Mouse (Mus musculus) hindbrain, embryonic 15.5 days (tissue): Measurements from ENCODE around the gene Nup54. TPM values are rescaled to one million over a fixed set of nuclear protein-coding genes. Genes with fewer than 3 reads are reported as not detected.

Experiments used
- ATAC-seq: fragments of 200-750 bp; cut with Nextera tagmentation; 2 replicates; pipeline ENCODE4 v1.8.0; 2017; ENCODE audit warnings: low read depth, moderate number of reproducible peaks, moderate TSS enrichment; ENCODE audit not compliant: low FRiP score
- H3K27ac ChIP-seq: fragments of 300-500 bp; sonication (generic); replicated peaks from 2 replicates; pipeline ENCODE4 v1.5.1; 2015; ENCODE audit warnings: mild to moderate bottlenecking, inconsistent platforms
- H3K27me3 ChIP-seq: fragments of 300-500 bp; sonication (generic); 2 replicates; pipeline ENCODE4 v1.6.1; 2015; ENCODE audit warnings: control low read depth, inconsistent platforms
- H3K36me3 ChIP-seq: fragments of 300-500 bp; sonication (generic); 2 replicates; pipeline ENCODE4 v1.6.1; 2015; ENCODE audit warnings: control low read depth, inconsistent platforms
- H3K4me1 ChIP-seq: fragments of 300-500 bp; sonication (generic); replicated peaks from 2 replicates; pipeline ENCODE4 v1.6.1; 2015; ENCODE audit warnings: control low read depth, inconsistent platforms
- H3K4me2 ChIP-seq: fragments of 300-500 bp; sonication (generic); 2 replicates; pipeline ENCODE4 v1.6.1; 2015; ENCODE audit warnings: moderate library complexity, mild to moderate bottlenecking, inconsistent platforms
- H3K4me3 ChIP-seq: fragments of 300-500 bp; sonication (generic); 2 replicates; pipeline ENCODE4 v1.5.1; 2015; ENCODE audit warnings: mild to moderate bottlenecking, inconsistent platforms
- H3K9ac ChIP-seq: fragments of 300-500 bp; sonication (generic); 2 replicates; pipeline ENCODE4 v1.6.1; 2015; ENCODE audit warnings: inconsistent platforms
- H3K9me3 ChIP-seq: fragments of 300-500 bp; sonication (generic); 2 replicates; pipeline ENCODE4 v1.6.1; 2016; ENCODE audit warnings: control low read depth, inconsistent platforms
- WGBS: fragments of 180-500 bp; shearing (Covaris S2); methylation state at CpG from one replicate; pipeline ENCODE4 v1.1.7; 2015; 5-methylcytosine and 5-hydroxymethylcytosine counted together
- polyA plus RNA-seq: library from polyadenylated mRNA; unstranded; fragments of >200 nt; fragmentation: Nextera tagmentation; extraction: Ambion mirVana; gene quantifications from 2 replicates; pipeline ENCODE4 v1.2.1, GENCODE M21; 2015

The Nup54 gene
- polyA plus RNA-seq, 1 experiment from 2014 or later: 50.5 TPM

GRCm38 (mm10) chr5:92445016-92445415 is 10.0 kb upstream of the Nup54 start:
- H3K4me1 ChIP-seq: no peaks in the 10 kb centered on the region
- ATAC-seq: no peak
- H3K36me3 ChIP-seq: peaks cover 61% of the 10 kb centered on the region
- H3K27ac ChIP-seq: no peak overlapping the region
- no peak overlapping the region for H3K4me2 ChIP-seq
- H3K27me3 ChIP-seq: no peaks in the 10 kb centered on the region
- H3K9me3 ChIP-seq: no peaks in the 10 kb centered on the region
- no peak overlapping the region for H3K9ac ChIP-seq
- no peak overlapping the region for H3K4me3 ChIP-seq
- 90% methylated on average over 2 of the region's 2 CpGs for WGBS

GRCm38 (mm10) chr5:92442914-92443313 is 7.9 kb upstream of the Nup54 start:
- no peak for ATAC-seq
- H3K27ac ChIP-seq: no peak overlapping the region
- H3K36me3 ChIP-seq: peaks cover 43% of the 10 kb centered on the region
- no peaks in the 10 kb centered on the region for H3K9me3 ChIP-seq
- H3K4me3 ChIP-seq: no peak overlapping the region
- H3K4me1 ChIP-seq: no peaks in the 10 kb centered on the region
- 91% methylated on average over 7 of the region's 7 CpGs for WGBS
- H3K4me2 ChIP-seq: no peak overlapping the region
- H3K9ac ChIP-seq: no peak overlapping the region
- H3K27me3 ChIP-seq: no peaks in the 10 kb centered on the region

- 84% methylated on average over 5 of the region's 5 CpGs for WGBS
- no peak overlapping the region for H3K27ac ChIP-seq
- no peaks in the 10 kb centered on the region for H3K9me3 ChIP-seq
- H3K4me2 ChIP-seq: no peak overlapping the region
- no peak overlapping the region for H3K4me3 ChIP-seq
- H3K9ac ChIP-seq: no peak overlapping the region
- H3K27me3 ChIP-seq: no peaks in the 10 kb centered on the region
- ATAC-seq: no peak
- no peaks in the 10 kb centered on the region for H3K4me1 ChIP-seq
- peaks cover 29% of the 10 kb centered on the region for H3K36me3 ChIP-seq
Measured at GRCm38 (mm10) chr5:92441494-92441893, 6.5 kb upstream of the Nup54 start.

GRCm38 (mm10) chr5:92438540-92438939 is 3.5 kb upstream of the Nup54 start:
- Histone ChIP-seq H3K9me3 (no peaks in the 10 kb centered on the region), H3K27ac (no peak overlapping the region), H3K36me3 (peaks cover 6% of the 10 kb centered on the region), H3K4me3 (no peak overlapping the region), H3K9ac (no peak overlapping the region), H3K4me2 (no peak overlapping the region), H3K27me3 (no peaks in the 10 kb centered on the region), H3K4me1 (peaks cover 10% of the 10 kb centered on the region)
- 89% methylated on average over 8 of the region's 8 CpGs for WGBS
- ATAC-seq: no peak

- WGBS: 0% methylated on average over 36 of the region's 39 CpGs
- Histone ChIP-seq H3K4me3 (peak overlapping the region; percentile 85), H3K9me3 (no peaks in the 10 kb centered on the region), H3K4me1 (peaks cover 21% of the 10 kb centered on the region), H3K27me3 (no peaks in the 10 kb centered on the region), H3K4me2 (peak overlapping the region; percentile 84), H3K9ac (peak overlapping the region; percentile 83), H3K27ac (peak overlapping the region; percentile 77), H3K36me3 (0 out of 2 replicates have a peak, but pooled peaks cover 4% of the 10 kb centered on the region)
- no peak for ATAC-seq
Measured at GRCm38 (mm10) chr5:92434571-92434985, 441 bp downstream of the Nup54 start.

GRCm38 (mm10) chr5:92434070-92434469 is 949 bp downstream of the Nup54 start:
- Histone ChIP-seq H3K36me3 (peaks cover 6% of the 10 kb centered on the region; the same call in 1 of the 2 replicates), H3K4me3 (peak overlapping the region; percentile 85), H3K4me1 (peaks cover 21% of the 10 kb centered on the region), H3K27me3 (no peaks in the 10 kb centered on the region), H3K4me2 (peak overlapping the region; percentile 84), H3K27ac (no peak overlapping the region), H3K9me3 (no peaks in the 10 kb centered on the region), H3K9ac (peak overlapping the region; percentile 83)
- WGBS: 2% methylated on average over 12 of the region's 12 CpGs
- ATAC-seq: no peak

GRCm38 (mm10) chr5:92431611-92432010 is 3.4 kb downstream of the Nup54 start:
- H3K36me3 ChIP-seq: peaks cover 28% of the 10 kb centered on the region
- no peak overlapping the region for H3K4me2 ChIP-seq
- H3K9ac ChIP-seq: no peak overlapping the region
- H3K4me3 ChIP-seq: no peak overlapping the region
- no peak for ATAC-seq
- 74% methylated on average over 7 of the region's 7 CpGs for WGBS
- H3K27me3 ChIP-seq: no peaks in the 10 kb centered on the region
- peaks cover 21% of the 10 kb centered on the region for H3K4me1 ChIP-seq
- no peaks in the 10 kb centered on the region for H3K9me3 ChIP-seq
- no peak overlapping the region for H3K27ac ChIP-seq

DNA sequence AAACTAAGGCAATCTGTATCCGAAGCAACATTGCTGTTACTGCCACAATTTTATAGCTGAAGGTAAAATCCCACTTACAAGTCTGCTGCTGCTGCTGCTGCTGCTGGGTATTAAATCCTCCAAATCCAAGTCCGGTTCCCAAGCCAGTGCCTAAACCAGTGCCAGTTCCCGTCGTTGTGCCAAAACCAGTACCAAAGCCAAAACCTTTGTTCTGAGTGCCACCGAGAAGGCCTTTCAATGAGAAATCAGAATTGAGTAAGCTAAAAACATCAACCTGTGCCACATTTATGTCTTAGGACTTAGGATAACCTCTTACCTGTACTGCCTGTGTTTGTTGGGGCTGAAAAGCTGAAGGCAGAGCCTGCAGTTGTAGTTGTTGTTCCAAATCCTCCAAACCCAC is 4.3 kb downstream of the Nup54 start:
- no peaks in the 10 kb centered on the region for H3K9me3 ChIP-seq
- no peak overlapping the region for H3K27ac ChIP-seq
- peaks cover 31% of the 10 kb centered on the region for H3K36me3 ChIP-seq
- ATAC-seq: no peak
- peaks cover 21% of the 10 kb centered on the region for H3K4me1 ChIP-seq
- H3K9ac ChIP-seq: no peak overlapping the region
- no peaks in the 10 kb centered on the region for H3K27me3 ChIP-seq
- no peak overlapping the region for H3K4me2 ChIP-seq
- 85% methylated on average over 5 of the region's 5 CpGs for WGBS
- no peak overlapping the region for H3K4me3 ChIP-seq

GRCm38 (mm10) chr5:92424126-92424525 is 10.9 kb downstream of the Nup54 start:
- Histone ChIP-seq H3K36me3 (peaks cover 86% of the 10 kb centered on the region), H3K27me3 (no peaks in the 10 kb centered on the region), H3K27ac (no peak overlapping the region), H3K4me1 (no peaks in the 10 kb centered on the region), H3K4me3 (no peak overlapping the region), H3K9me3 (no peaks in the 10 kb centered on the region), H3K9ac (no peak overlapping the region), H3K4me2 (no peak overlapping the region)
- no peak for ATAC-seq
- 96% methylated on average over 11 of the region's 11 CpGs for WGBS

GRCm38 (mm10) chr5:92413982-92414375 is 21.0 kb downstream of the Nup54 start:
- H3K9me3 ChIP-seq: no peaks in the 10 kb centered on the region
- no peak overlapping the region for H3K9ac ChIP-seq
- no peak overlapping the region for H3K27ac ChIP-seq
- no peaks in the 10 kb centered on the region for H3K27me3 ChIP-seq
- no peak for ATAC-seq
- no peak overlapping the region for H3K4me3 ChIP-seq
- no peak overlapping the region for H3K4me2 ChIP-seq
- H3K36me3 ChIP-seq: peaks cover 41% of the 10 kb centered on the region
- 93% methylated on average over 8 of the region's 8 CpGs for WGBS
- H3K4me1 ChIP-seq: no peaks in the 10 kb centered on the region

DNA sequence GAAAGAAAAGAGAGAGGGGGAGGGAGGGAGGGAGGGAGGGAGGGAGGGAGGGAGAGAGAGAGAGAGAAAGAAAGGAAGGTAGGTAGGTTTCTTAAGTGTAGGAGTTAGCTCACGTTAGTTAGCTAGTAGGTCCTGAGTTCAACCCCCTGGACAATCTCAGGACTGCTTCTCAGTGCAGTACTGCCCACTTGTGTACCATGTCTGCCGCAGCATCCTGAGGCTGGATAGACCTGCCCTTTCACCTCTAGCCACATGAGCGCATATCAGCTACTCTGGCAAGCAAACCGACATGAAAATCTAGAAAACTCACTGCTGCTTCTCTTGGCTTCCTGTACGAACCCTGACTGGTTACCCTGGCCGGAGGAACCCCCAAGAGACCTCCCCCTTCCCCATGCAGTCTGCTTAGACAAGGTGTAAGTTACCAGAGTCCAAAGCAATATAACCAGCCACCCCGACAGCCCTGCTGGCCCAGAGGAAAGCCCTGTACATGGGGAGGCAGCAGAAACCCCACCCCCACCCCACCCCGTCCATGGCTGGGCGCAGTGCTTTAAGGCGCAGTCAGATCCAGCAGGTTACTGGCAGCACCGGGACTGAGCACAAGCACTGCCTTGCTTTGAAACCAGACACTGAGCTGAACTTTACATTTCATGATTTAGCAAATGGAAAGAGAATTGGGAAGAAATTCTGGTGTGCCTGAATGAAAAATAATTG is 21.6 kb downstream of the Nup54 start:
- no peak for ATAC-seq
- no peak overlapping the region for H3K4me3 ChIP-seq
- H3K27ac ChIP-seq: no peak overlapping the region
- 90% methylated on average over 11 of the region's 11 CpGs for WGBS
- H3K9ac ChIP-seq: no peak overlapping the region
- H3K9me3 ChIP-seq: no peaks in the 10 kb centered on the region
- H3K4me1 ChIP-seq: no peaks in the 10 kb centered on the region
- no peak overlapping the region for H3K4me2 ChIP-seq
- no peaks in the 10 kb centered on the region for H3K27me3 ChIP-seq
- peaks cover 38% of the 10 kb centered on the region for H3K36me3 ChIP-seq

DNA sequence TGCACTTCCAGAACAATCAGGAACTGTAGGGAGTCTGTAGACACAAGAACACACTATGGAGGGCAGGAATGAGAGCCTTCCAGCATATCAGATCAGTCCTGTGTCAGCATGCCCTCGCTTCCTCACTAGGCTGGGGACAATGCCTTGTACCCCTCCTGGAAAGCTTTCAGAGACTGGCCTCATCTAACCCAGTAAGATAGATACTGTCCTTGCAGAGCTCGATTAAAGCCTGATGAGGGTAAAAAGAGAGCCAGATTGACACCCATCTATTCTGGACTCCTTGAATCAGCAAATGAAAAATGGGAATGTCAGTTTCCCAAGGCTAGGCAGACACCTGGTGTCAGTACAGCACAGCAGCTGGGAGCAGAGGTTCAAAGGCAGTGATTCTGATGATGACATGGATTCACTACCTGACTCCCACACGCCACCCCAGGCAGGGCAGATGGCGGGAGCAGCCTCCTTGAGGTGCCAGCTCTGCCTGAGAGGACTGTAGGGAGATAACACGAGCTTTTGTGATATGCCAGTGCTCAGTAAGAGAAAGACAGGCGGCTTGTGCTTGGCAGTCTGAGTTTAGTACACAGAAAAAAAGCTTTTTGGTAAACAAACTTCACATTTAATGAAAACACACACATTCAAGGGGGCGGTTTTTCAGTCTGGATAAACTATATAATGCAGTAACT is 23.4 kb downstream of the Nup54 start:
- WGBS: 74% methylated on average over 7 of the region's 7 CpGs
- no peaks in the 10 kb centered on the region for H3K4me1 ChIP-seq
- peaks cover 22% of the 10 kb centered on the region for H3K36me3 ChIP-seq
- H3K9me3 ChIP-seq: no peaks in the 10 kb centered on the region
- no peaks in the 10 kb centered on the region for H3K27me3 ChIP-seq
- H3K27ac ChIP-seq: no peak overlapping the region
- ATAC-seq: no peak
- H3K4me3 ChIP-seq: no peak overlapping the region
- no peak overlapping the region for H3K9ac ChIP-seq
- H3K4me2 ChIP-seq: no peak overlapping the region
